Mouse (Mus musculus) liver, embryonic 16.5 days (tissue): ENCODE results near the gene Icmt. TPM values are rescaled to one million over a fixed set of nuclear protein-coding genes. Genes with fewer than 3 reads are reported as not detected.

Experiments used
- ATAC-seq: fragments of 200-750 bp; cut with Nextera tagmentation; 2 replicates; pipeline ENCODE4 v1.8.0; 2017; ENCODE audit warnings: low read depth, mild to moderate bottlenecking, moderate number of reproducible peaks, moderate library complexity
- H3K27ac ChIP-seq: fragments of 300-500 bp; sonication (generic); 2 replicates; pipeline ENCODE4 v1.5.1; 2014; ENCODE audit warnings: mild to moderate bottlenecking, low read length
- H3K27me3 ChIP-seq: fragments of 300-500 bp; sonication (generic); 2 replicates; pipeline ENCODE4 v1.6.1; 2014; ENCODE audit warnings: low read depth, low read length, mixed read lengths; ENCODE audit not compliant: control insufficient read depth, insufficient read depth
- H3K36me3 ChIP-seq: fragments of 300-500 bp; sonication (generic); 2 replicates; pipeline ENCODE4 v1.6.1; 2014; ENCODE audit warnings: mild to moderate bottlenecking; ENCODE audit not compliant: control insufficient read depth, insufficient read depth
- H3K4me1 ChIP-seq: fragments of 300-500 bp; sonication (generic); 2 replicates; pipeline ENCODE4 v1.6.1; 2014; ENCODE audit warnings: low read depth, low read length, mixed read lengths; ENCODE audit not compliant: control insufficient read depth
- H3K4me2 ChIP-seq: fragments of 300-500 bp; sonication (generic); 2 replicates; pipeline ENCODE4 v1.6.1; 2014; ENCODE audit warnings: low read depth, low read length, mixed read lengths
- H3K4me3 ChIP-seq: fragments of 300-500 bp; sonication (generic); 2 replicates; pipeline ENCODE4 v1.5.1; 2014; ENCODE audit warnings: low read depth, mild to moderate bottlenecking, low read length
- H3K9ac ChIP-seq: fragments of 300-500 bp; sonication (generic); 2 replicates; pipeline ENCODE4 v1.6.1; 2014; ENCODE audit warnings: low read depth, low read length
- H3K9me3 ChIP-seq: fragments of 300-500 bp; sonication (generic); replicated peaks from 2 replicates; pipeline ENCODE4 v1.6.1; 2016; ENCODE audit warnings: low read length; ENCODE audit not compliant: control insufficient read depth
- WGBS: fragments of 180-500 bp; shearing (Covaris S2); extraction: QIAGEN DNeasy Blood & Tissue Kit; methylation state at CpG from one replicate; pipeline ENCODE4 v1.1.7; 2014; ENCODE audit not compliant: insufficient replicate concordance; 5-methylcytosine and 5-hydroxymethylcytosine counted together
- polyA plus RNA-seq: library from polyadenylated mRNA; unstranded; fragments of >200 nt; fragmentation: Nextera tagmentation; extraction: Ambion mirVana; gene quantifications from 2 replicates; pipeline ENCODE4 v1.2.1, GENCODE M21; 2015

Gene Icmt
- polyA plus RNA-seq, 1 experiment from 2014 or later, result 5.9 TPM

- H3K4me2 ChIP-seq, result peak within 1 kb of the TSS; percentile 47
- no peaks in the 10 kb centered on the region for H3K9me3 ChIP-seq
- H3K27ac ChIP-seq, result no peak within 1 kb of the TSS
- peaks cover 50% of the 10 kb centered on the region for H3K27me3 ChIP-seq
- WGBS, result 5% methylated on average over 26 of the region's 26 CpGs
- H3K9ac ChIP-seq, result no peak within 1 kb of the TSS
- no peak within 1 kb of the TSS; the same call in 1 of the 2 replicates for H3K4me3 ChIP-seq
- no peaks in the 10 kb centered on the region for H3K36me3 ChIP-seq
- peaks cover 4% of the 10 kb centered on the region for H3K4me1 ChIP-seq
- no peak for ATAC-seq
Observed at GRCm38 (mm10) chr4:152318517-152319234, 21.6 kb downstream of the Icmt start, which contains the start of gene Rnf207. Gene Rnf207, minus strand, starts transcription at chr4:152318993.

- ATAC-seq, result no peak
- Histone ChIP-seq H3K27me3 (peaks cover 23% of the 10 kb centered on the region), H3K4me1 (peaks cover 7% of the 10 kb centered on the region), H3K4me2 (no peak overlapping the region), H3K4me3 (no peak overlapping the region), H3K27ac (no peak overlapping the region), H3K36me3 (no peaks in the 10 kb centered on the region), H3K9ac (no peak overlapping the region), H3K9me3 (no peaks in the 10 kb centered on the region)
- 56% methylated on average over 5 of the region's 5 CpGs for WGBS
Observed at GRCm38 (mm10) chr4:152321464-152321863, 24.4 kb downstream of the Icmt start.

GRCm38 (mm10) chr4:152324641-152325562 lies 27.9 kb downstream of the Icmt start:
- ATAC-seq, result peak; percentile 15
- Histone ChIP-seq H3K27me3 (no peaks in the 10 kb centered on the region), H3K4me2 (peak overlapping the region; percentile 79), H3K9ac (peak overlapping the region; percentile 17; the same call in 1 of the 2 replicates), H3K27ac (no peak overlapping the region), H3K4me3 (peak overlapping the region; percentile 91), H3K9me3 (no peaks in the 10 kb centered on the region), H3K36me3 (peaks cover 12% of the 10 kb centered on the region), H3K4me1 (peaks cover 17% of the 10 kb centered on the region)
- WGBS, result 49% methylated on average over 16 of the region's 16 CpGs

GRCm38 (mm10) chr4:152325574-152326411 lies 28.8 kb downstream of the Icmt start, which contains the start of gene Rpl22:
Gene Rpl22, plus strand, starts transcription at chr4:152325742.
- Histone ChIP-seq H3K36me3 (peaks cover 21% of the 10 kb centered on the region), H3K9me3 (no peaks in the 10 kb centered on the region), H3K4me3 (peak within 1 kb of the TSS; percentile 91), H3K27ac (peak within 1 kb of the TSS; percentile 57; the same call in 1 of the 2 replicates), H3K4me2 (peak within 1 kb of the TSS; percentile 79), H3K9ac (peak within 1 kb of the TSS; percentile 91), H3K4me1 (peaks cover 17% of the 10 kb centered on the region), H3K27me3 (no peaks in the 10 kb centered on the region)
- WGBS, result under 1% methylated on average over 69 of the region's 70 CpGs
- peak; percentile 97 for ATAC-seq

- no peak for ATAC-seq
- 1% methylated on average over 11 of the region's 11 CpGs for WGBS
- peak overlapping the region; percentile 57; the same call in 1 of the 2 replicates for H3K27ac ChIP-seq
Observed at GRCm38 (mm10) chr4:152326543-152326942, 29.5 kb downstream of the Icmt start.

GRCm38 (mm10) chr4:152328691-152329090 lies 31.7 kb downstream of the Icmt start:
- 70% methylated on average over 6 of the region's 6 CpGs for WGBS
- H3K27ac ChIP-seq, result no peak overlapping the region
- no peaks in the 10 kb centered on the region for H3K9me3 ChIP-seq
- no peaks in the 10 kb centered on the region for H3K27me3 ChIP-seq
- peaks cover 17% of the 10 kb centered on the region for H3K4me1 ChIP-seq
- H3K4me2 ChIP-seq, result no peak overlapping the region
- ATAC-seq, result no peak
- no peak overlapping the region for H3K4me3 ChIP-seq
- peaks cover 47% of the 10 kb centered on the region for H3K36me3 ChIP-seq
- H3K9ac ChIP-seq, result no peak overlapping the region

More at GRCm38 (mm10) chr4:152326543-152326942, 29.5 kb downstream of the Icmt start:
- Histone ChIP-seq H3K9ac (peak overlapping the region; percentile 91), H3K36me3 (peaks cover 28% of the 10 kb centered on the region), H3K4me3 (peak overlapping the region; percentile 91), H3K4me2 (peak overlapping the region; percentile 79), H3K27me3 (no peaks in the 10 kb centered on the region), H3K9me3 (no peaks in the 10 kb centered on the region), H3K4me1 (peaks cover 17% of the 10 kb centered on the region)

- Histone ChIP-seq H3K27me3 (peaks cover 18% of the 10 kb centered on the region), H3K4me2 (no peak overlapping the region), H3K27ac (no peak overlapping the region), H3K9me3 (no peaks in the 10 kb centered on the region), H3K4me1 (peaks cover 1% of the 10 kb centered on the region; the same call in 1 of the 2 replicates), H3K36me3 (peaks cover 54% of the 10 kb centered on the region), H3K4me3 (no peak overlapping the region), H3K9ac (no peak overlapping the region)
- 37% methylated on average over 2 of the region's 2 CpGs for WGBS
- ATAC-seq, result peak; percentile 32; the same call in 1 of the 2 replicates
Observed at GRCm38 (mm10) chr4:152332952-152333351, 35.9 kb downstream of the Icmt start.

GRCm38 (mm10) chr4:152333587-152333986 lies 36.6 kb downstream of the Icmt start:
- H3K27me3 ChIP-seq, result peaks cover 24% of the 10 kb centered on the region
- no peak overlapping the region for H3K4me2 ChIP-seq
- H3K4me3 ChIP-seq, result no peak overlapping the region
- H3K36me3 ChIP-seq, result peaks cover 52% of the 10 kb centered on the region
- no peak overlapping the region for H3K27ac ChIP-seq
- H3K4me1 ChIP-seq, result peaks cover under 1% of the 10 kb centered on the region; the same call in 1 of the 2 replicates
- no peak for ATAC-seq
- H3K9ac ChIP-seq, result no peak overlapping the region
- WGBS, result 81% methylated on average over 12 of the region's 12 CpGs
- H3K9me3 ChIP-seq, result no peaks in the 10 kb centered on the region
